Mouse (Mus musculus): ENCODE results near the gene Fcgr1.
"Not testable (repeated sequence)": the region's sequence is repeated elsewhere in the genome, so short reads cannot be mapped to it uniquely, and the experiment has no call there.

Gene Fcgr1

DNA sequence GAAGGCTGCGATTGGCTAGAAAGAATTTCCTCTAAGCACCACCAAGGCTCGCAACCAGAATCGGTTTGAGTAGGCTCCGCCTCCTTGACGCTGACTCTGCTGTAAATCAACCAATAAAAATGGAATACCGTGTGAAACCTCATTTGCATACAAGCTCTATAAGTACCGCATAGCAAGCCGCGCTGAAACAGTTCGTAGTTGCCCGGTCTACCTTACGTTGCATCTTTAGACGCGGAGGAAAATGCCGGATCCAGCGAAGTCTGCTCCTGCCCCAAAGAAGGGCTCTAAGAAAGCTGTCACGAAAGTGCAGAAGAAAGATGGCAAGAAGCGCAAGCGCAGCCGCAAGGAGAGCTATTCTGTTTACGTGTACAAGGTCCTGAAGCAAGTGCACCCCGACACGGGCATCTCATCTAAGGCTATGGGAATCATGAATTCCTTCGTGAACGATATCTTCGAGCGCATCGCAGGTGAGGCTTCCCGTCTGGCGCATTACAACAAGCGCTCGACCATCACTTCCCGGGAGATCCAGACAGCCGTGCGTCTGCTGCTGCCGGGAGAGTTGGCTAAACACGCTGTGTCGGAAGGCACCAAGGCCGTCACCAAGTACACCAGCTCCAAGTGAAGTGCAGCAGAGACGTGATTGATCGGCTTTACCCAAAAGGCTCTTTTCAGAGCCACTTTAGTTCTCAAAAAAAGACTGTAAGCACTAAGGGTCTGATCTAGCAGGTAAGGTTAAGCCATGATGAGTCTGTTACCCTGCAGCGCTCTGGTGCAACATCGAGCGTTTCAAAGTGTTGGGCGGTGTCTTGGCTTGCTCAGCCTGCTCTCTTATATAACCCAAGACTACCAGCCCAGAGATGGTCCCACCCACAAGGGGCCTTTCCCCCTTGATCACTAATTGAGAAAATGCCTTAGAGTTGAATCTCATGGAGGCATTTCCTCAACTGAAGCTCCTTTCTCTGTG lies 24.0 kb downstream of the Fcgr1 start, which contains the start of gene Hist2h2bb:
Gene Hist2h2bb, plus strand, starts transcription at position 242 of the 964 bp plus-strand sequence.
- peak; percentile 88 for DNase-seq

DNA sequence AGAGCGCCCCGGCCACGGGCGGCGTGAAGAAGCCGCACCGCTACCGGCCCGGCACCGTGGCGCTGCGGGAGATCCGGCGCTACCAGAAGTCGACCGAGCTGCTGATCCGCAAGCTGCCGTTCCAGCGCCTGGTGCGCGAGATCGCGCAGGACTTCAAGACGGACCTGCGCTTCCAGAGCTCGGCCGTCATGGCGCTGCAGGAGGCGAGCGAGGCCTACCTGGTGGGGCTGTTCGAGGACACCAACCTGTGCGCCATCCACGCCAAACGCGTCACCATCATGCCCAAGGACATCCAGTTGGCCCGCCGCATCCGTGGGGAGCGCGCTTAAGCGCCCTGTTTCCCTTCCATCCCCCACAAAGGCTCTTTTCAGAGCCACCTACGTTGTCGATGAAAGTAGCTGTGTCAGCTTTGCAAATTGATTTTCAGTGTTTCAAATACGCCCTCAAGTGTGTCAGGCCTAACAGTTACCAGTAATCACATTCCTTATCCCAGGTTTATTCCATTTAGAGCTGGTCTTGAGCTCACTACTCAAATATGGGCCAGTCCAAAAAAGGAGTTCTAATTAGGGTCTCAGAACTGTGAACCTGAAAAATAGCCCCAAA lies 24.9 kb downstream of the Fcgr1 start:
- not testable (repeated sequence) for DNase-seq

DNA sequence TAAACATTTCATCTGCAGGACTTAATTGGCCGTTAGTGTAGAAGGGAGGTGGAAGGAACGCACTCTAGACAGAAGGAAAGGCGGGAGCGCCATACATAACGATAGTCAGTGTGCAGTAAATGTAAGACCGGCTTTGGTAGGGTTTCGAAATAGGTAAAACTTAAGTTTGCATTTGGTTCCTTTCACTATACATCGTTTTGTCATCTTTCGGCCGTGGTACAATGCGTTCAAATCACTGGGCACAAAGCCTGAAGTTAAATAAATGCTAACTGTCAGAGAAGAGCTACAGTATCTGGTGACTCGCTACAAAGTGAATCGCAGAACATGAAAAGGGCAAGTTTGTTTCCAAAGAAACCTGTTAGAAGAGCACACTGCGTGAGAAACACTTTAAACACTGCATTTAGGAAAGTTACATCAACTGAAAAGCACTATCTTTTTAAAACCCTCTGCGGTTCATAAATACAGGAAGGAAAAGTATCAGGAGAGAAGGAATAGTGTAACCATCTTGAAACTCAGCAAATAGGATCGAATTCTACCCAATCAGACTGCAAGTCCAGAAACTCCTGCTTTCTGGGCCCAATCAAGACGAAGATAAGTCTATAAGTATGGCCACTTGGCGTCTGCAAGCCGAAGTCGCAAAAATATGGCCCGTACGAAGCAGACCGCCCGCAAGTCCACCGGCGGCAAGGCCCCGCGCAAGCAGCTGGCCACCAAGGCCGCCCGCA lies 25.6 kb downstream of the Fcgr1 start, which contains the start of gene Hist2h3b:
Gene Hist2h3b, plus strand, starts transcription at position 604 of the 725 bp plus-strand sequence.
- DNase-seq: peak; percentile 80

DNA sequence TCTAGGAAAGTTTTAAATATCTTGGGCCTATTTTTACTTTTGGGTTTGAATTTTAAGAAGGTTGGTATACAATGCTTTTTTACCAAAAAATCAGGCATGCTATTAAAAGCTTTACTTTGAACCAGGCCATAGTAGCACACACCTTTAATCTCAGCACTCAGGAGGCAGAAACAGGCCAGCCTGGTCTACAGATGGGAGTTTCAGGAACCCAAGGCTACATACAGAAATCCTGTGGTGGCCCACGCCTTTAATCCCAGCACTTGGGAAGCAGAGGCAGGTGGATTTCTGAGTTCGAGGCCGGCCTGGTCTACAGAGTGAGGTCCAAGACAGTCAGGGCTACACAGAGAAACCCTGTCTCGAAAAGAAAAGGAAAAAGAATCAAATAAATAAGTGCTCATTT lies 26.2 kb downstream of the Fcgr1 start:
- DNase-seq: no peak

DNA sequence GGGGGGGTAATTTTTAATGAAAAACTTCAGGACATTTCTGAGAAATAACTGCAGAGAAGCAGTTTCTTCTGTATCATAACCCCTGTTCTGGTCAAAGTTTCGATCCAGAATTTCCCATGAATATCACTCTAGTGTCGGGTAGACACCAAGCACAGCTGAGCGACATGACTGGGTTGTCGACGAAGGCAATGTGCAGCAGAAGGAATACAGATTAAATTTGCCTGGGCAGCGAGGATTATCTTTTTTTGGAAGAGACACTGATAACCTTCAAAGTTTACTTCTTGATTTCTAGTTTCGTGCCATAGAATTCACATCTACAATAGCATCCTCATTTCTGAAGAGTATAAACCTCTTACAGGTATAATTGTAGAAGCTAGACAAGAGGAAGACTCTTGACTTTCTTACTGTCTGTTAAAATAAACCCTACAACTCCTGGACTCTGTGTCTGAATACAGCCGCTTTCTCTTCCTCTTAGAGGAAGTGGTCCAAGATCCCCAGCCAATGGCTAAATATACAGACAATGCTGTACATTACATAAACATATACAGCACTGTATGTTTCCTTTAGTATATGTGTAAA lies 27.5 kb downstream of the Fcgr1 start:
- no peak for DNase-seq

DNA sequence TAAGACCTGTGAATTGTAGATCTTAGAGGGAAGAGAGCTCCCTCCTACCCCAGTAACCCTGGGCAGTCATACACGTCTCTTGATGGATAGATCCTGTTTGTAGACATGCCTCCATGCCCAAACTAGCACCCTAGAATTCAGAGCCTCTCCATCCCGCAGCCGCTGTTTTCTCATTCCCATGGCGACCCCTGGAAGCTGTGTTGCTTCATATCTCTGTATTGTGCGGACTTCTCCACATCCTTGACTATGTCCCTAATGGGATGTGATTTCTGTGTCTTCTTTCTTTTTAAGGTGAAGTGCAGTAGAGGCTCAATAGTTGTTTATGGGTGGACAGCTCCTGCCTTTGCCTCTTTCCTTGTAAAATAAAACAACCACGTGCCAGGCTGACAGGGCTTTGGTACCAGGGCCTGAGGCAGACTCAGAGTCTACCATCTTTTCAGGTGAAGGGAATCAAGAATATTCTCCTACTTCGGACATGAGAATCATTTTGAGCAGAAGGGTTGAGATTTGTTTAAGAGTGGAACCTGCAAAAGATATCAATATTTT lies 29.3 kb downstream of the Fcgr1 start:
- DNase-seq: no peak

DNA sequence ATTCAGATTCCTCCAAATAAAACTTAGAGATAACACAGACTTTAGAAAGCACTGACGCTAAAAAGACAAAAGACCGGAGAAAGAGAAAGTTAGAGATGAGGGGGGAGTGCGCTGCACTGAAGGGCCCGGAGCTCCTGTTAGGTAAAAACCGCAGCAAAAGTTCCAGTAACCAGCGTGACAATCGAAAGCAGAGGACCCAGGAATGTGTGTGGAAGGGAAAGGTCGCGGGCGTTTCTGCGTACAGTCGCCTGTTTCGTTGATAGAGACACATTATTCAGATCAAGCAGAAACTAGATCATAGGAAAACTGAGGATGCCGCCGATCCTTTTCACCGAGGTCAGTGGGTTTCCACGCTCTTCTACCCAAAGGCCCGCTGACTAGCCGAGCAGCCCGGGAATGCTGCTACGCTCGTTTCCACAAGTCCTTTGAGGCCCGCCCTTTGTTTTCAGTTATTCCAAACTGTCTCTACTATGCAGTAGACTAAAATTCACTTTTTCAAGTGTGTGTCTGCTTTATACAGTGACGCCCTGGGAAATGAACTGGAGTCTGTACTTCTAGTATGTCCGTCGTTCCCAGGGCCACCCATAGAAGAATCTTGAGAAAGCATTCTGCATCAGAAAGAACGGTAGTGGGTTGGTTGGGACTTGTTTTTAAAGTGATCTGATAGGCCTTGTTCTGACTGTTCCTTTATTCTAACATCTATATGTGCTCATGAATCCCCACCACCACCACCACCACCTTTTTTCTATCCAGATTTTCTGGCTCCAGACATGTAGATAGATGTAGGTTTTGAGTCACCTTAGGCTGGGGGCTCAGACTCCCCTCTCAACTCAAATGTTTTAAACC lies 30.0 kb downstream of the Fcgr1 start:
- DNase-seq: peak; percentile 55

DNA sequence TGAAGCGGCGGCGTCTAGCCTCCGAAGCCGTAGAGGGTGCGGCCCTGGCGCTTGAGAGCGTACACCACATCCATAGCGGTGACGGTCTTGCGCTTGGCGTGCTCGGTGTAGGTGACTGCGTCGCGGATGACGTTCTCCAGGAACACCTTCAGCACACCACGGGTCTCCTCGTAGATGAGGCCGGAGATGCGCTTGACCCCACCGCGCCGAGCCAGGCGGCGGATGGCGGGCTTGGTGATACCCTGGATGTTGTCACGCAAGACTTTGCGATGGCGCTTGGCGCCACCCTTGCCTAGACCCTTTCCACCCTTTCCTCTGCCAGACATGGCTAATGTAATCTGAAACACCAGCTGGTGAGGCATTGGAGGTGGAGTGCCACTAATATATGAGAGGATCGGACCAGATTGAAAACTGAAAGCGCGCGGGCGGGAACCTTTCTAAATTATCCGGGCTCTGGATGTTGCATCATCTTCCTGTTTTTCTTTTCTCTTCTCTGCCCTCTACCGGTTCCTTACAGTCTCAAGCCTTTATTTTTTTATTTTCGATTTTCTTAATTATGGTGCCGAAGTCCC lies 30.7 kb downstream of the Fcgr1 start, which contains the start of gene Hist2h4:
Gene Hist2h4, minus strand, starts transcription at position 333 of the 572 bp plus-strand sequence.
- peak; percentile 95 for DNase-seq

DNA sequence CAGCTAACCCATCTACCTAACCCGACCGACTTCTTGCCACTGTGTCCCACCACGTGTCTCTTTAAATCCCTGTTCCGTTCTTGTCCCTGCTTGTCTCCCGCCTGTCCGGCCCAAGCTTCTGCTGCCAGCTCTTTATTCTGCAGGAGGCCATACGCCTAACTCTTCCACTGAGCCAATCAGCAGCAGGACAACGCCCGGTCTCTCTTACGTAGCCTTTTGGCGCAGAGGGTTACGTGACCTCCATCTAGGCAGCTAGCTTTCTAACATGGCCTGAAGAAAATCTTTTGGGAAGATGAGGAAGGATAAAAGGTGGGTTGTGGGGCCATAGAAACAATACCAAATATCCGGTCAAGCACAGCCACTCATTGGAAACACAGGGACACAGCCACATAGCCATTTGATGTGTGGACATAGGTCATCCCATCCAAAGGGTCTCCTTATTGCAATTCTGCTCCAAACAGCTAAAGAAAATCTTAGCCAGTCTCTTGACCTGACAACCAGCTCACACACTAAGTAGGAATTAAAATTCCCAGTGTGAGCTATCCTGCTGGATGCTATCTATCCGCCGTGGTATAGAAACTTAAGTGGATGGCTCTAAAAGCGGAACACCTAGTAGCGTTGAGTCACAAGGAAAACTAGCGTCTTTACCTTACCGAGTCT lies 31.4 kb downstream of the Fcgr1 start:
- DNase-seq: peak; percentile 78

DNA sequence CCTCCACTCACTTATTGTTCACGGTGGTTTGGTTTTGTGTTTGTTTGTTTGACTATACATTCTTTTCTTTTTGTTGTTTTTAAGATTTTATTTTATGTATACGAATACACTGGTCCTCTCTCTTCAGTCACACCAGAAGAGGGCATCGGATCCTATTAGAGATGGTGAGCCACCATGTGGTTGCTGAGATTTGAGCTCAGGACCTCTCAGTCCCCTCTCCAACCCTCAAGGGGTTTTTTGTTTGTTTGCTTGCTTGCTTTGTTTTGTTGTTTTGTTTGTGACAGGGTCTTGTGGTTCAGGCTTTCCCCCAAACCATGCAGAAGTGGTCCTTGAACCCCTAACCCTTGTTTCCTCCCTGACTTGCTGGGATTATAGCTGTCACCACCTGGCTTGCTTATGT lies 32.1 kb downstream of the Fcgr1 start:
- DNase-seq: no peak

DNA sequence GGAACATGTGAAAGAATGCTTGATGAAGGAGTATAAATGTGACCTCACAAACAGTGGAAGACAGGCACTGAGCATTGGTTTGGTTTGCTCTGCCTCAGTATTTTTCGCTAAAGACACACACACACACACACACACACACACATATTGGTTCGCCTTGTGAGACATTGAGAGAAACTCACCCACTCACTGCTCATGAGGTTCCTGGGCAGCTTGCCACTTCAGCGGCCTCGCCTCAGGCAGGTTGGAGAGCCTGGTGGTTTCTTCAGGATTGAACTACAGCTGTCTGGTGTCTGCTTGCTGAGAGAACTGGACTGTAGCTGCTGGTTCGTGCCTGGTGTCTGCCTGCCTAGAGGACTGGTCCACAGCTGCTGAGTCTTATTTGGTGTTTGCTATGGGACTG lies 33.5 kb downstream of the Fcgr1 start:
- no peak for DNase-seq

DNA sequence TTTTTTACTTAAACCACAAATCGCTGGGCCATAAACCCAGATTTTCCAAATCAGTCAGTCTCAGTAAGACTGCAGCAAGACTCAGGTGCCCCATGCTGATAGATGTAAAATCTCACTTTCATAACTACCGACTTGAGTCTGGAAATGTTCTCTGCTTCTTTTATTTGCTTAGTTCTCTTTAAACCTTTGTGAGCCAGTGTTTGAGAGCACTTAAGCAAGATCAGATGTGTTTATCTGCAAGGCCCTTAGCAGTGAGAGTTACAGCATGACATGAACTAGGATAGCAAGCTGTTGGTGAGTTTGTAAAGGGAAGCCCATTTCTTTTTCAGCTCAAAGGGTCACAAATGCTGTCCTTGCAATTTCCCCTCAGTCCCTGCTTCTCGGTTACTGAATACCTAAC lies 36.6 kb downstream of the Fcgr1 start:
- no peak for DNase-seq

DNA sequence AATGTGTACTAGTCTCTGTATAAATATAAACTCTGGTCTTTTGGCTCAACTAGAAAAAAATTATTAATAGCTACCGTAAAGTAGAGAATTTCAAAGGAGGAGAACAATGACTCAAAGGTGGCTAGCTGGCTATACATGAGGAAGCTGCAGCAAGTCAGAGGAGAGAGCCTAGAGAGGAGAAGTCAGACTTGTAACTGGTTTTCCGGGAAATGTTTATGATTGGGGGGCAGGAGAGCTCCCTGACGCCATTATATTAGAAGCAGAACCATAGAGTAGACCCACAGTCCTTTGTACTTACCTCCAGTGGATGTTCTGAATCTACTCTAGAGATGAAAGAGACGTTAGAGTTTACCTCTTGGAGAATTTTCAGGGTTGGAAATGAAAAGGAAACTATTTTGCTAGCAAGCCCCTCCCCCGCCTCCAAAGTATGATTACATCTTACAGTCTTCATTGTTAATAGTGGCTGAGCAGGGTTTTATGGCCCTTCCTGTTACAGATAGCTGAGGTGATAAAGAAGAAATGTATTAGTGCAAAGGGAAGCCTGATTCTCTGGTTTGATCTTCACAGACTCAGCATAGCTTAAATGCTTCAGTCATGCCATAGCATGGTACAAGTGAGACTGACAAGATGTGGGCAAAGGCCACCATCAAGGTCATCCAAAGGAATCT lies 37.7 kb downstream of the Fcgr1 start:
- DNase-seq: no peak

DNA sequence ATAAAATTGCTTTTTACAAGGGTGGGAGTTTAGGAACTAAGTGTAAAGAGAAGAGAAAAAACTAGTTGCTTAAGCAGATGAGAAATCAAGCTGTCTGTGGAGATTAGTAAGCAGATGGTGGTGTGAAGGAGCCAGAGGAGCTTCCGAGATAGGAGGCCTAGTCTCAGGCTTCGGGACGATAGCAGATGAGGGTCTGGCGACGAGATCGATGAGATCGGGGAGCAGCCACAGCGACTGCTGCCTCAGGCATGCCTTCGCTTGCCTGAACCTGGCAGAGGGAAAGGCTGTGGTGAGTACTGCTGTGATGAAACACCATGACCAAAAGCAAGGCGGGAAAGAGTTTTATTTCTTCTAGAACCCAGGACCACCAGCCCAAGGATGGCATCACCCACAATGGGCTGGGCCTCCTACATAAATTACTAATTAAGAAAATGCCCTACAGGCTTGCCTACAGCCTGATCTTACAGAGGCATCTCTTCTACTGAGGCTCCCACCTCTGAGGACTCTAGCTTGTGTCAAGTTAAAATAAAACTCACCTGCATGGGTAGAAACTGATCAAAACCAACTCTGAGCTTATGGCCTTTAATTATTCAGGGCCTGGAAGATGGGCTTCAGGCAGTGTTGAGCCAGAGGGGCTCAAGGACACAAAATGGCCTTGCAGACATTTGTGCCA lies 39.0 kb downstream of the Fcgr1 start:
- DNase-seq: no peak

DNA sequence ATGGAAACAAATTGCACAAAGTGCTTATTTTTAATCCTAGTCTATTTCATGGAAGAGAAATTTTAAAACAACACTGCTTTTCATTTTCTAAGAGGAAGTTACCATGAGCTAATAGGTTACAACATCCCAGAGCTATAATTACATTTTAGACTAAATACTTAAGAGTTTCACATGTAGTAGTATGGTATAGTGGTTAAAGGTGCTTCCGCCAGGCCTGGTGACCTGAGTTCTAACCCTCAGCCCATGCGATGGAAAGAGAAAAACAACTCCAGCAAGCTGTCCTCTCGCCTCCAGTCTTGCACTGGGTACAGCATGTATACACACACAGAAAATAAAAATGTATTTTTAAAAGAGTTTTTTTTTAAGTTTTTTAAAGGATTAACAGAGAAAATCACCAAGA lies 42.0 kb downstream of the Fcgr1 start:
- no peak for DNase-seq

DNA sequence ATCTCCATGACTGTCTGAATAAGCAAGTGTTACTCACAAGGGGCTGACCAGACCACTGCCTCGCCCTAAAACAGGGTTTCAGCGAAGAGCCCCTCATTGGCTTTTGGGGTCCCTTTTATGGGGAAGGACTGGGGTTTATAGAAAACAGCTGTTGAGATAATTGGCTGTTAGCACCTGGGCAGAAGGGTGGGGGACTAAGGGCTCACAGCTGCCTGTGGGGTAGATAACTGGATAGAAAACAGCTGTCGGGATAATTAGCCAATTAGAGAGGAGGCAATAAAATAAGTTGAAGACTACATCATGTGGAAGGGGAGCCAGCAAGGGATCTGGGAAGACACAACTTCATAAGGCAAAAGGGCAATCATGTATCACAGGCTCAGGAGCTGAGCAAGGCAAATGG lies 42.9 kb downstream of the Fcgr1 start:
- DNase-seq: no peak

DNA sequence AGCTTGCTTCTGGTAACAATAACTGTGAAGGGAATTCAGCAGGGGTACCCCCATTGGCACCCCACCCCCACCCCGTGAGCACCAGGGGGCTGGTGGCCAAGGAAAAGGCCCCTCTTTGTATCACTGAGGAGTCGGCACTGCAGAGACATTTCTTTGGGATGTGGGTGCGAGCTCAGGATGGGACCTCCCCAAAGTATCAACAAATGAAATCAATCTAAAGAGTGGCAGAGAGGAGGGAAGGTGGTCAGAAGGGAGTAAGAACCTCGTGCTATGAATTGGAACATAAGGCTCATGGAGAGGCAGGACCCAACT lies 44.8 kb downstream of the Fcgr1 start:
- DNase-seq: no peak

DNA sequence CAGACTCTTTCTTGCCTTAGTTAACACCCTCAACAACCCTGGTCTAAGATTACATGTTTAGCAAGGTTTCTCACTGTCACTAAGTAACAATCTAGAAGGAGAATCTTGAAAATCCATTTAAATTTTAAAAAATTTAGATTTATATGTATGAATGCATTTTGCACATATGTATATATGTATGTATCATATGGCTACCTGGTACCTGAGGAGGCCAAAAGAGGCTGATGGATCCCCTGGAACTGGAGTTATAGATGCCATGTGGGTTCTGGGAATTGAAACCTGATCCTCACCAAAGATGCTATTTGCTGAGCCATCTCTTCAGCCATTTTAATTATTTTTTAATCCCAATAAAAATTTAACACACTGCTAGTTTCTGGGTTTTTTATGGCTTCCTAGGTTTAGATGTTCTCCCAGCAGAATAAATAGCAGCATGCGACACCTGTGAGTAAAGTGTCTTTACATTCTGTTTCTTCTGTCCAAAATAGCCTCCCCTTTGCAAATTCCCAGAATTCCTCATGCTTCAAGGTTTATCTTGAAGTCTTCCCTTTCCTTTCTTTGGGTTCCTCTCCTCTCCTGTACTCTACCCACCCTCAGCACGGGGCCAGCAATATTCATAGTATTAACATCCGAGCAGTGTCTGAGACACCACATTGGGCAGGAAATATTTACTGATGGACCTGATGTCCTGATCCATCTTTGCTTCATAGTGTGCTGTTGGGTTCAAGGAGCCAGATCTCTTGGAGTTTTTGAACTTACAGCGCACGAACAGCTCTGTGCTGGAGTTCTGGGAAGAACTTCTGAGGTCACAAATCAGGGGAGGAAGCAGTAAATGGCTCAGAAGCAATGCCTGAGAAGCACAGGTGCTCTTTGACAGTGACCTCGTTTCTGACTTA lies 45.4 kb downstream of the Fcgr1 start:
- DNase-seq: no peak
